Mouse (Mus musculus) stomach, postnatal 0 days (tissue): Measurements from ENCODE around the gene Pkd1l2.

Experiments used
- CTCF ChIP-seq: IDR thresholded peaks from 2 replicates; pipeline ENCODE4 v1.5.1; 2016; ENCODE audit warnings: antibody characterized with exemption, low read depth, mild to moderate bottlenecking, moderate library complexity
- EP300 ChIP-seq: optimal IDR thresholded peaks from 2 replicates; pipeline ENCODE3; 2016; ENCODE audit warnings: antibody characterized with exemption

DNA sequence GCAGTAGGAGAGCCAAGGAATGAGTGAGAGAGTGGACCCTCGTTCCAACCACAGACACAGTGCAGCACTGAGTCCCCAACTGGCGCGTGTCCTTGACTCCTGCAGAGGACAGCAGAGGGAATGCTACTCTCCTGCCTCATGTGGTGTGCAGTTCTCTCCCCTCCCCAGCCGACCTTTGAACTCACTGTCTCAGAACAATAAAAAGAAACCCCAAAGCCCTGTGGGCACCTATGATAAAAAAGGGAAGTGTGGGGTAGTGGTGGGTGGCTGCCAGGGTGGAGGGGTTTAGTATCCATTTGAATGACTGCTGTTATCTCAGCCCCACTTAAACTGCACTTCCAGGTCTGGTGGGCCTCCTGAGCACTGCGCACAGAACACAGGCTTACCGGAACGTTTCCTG, 134.7 kb downstream of the Pkd1l2 start:
- TF ChIP-seq CTCF (no peak), EP300 (no peak)
